Mouse (Mus musculus): Measurements from ENCODE around the gene 4930467E23Rik. TPM values are rescaled to one million over a fixed set of nuclear protein-coding genes. Genes with fewer than 3 reads are reported as not detected.
"Not testable (repeated sequence)": the region's sequence is repeated elsewhere in the genome, so short reads cannot be mapped to it uniquely, and the experiment has no call there.

The 4930467E23Rik gene
- polyA plus RNA-seq, 1 experiment from 2014 or later: not detected

- H3K9ac ChIP-seq (replicated peaks; ENCODE audit: low read depth, low read length); H3K4me3 ChIP-seq (replicated peaks; ENCODE audit: low read length); H3K27ac ChIP-seq (ENCODE audit: low read length); H3K4me1 ChIP-seq (replicated peaks; ENCODE audit: control insufficient read depth, insufficient read depth, low read length); ATAC-seq; H3K9me3 ChIP-seq (ENCODE audit: control insufficient read depth, low read length); H3K27me3 ChIP-seq (replicated peaks; ENCODE audit: control insufficient read depth, insufficient read depth, low read length); H3K4me2 ChIP-seq (ENCODE audit: low read length); H3K36me3 ChIP-seq (ENCODE audit: control insufficient read depth, insufficient read depth): not testable (repeated sequence)
- 94% methylated on average over 3 of the region's 3 CpGs for WGBS
Observed at GRCm38 (mm10) chr8:19717851-19718250, 11.5 kb upstream of the 4930467E23Rik start.

GRCm38 (mm10) chr8:19719513-19719912 lies 9.9 kb upstream of the 4930467E23Rik start:
- H3K36me3 ChIP-seq (ENCODE audit: control insufficient read depth, insufficient read depth); H3K27me3 ChIP-seq (replicated peaks; ENCODE audit: control insufficient read depth, insufficient read depth, low read length); ATAC-seq; H3K4me2 ChIP-seq (ENCODE audit: low read length); H3K4me1 ChIP-seq (replicated peaks; ENCODE audit: control insufficient read depth, insufficient read depth, low read length); H3K9me3 ChIP-seq (ENCODE audit: control insufficient read depth, low read length); H3K27ac ChIP-seq (ENCODE audit: low read length); H3K9ac ChIP-seq (replicated peaks; ENCODE audit: low read depth, low read length); H3K4me3 ChIP-seq (replicated peaks; ENCODE audit: low read length): not testable (repeated sequence)
- WGBS: 70% methylated on average over 3 of the region's 3 CpGs

- H3K27me3 ChIP-seq (replicated peaks; ENCODE audit: control insufficient read depth, insufficient read depth, low read length); ATAC-seq; H3K36me3 ChIP-seq (ENCODE audit: control insufficient read depth, insufficient read depth); H3K4me1 ChIP-seq (replicated peaks; ENCODE audit: control insufficient read depth, insufficient read depth, low read length); H3K27ac ChIP-seq (ENCODE audit: low read length); H3K4me2 ChIP-seq (ENCODE audit: low read length); H3K9me3 ChIP-seq (ENCODE audit: control insufficient read depth, low read length); H3K9ac ChIP-seq (replicated peaks; ENCODE audit: low read depth, low read length); H3K4me3 ChIP-seq (replicated peaks; ENCODE audit: low read length): not testable (repeated sequence)
- WGBS: 63% methylated on average over 2 of the region's 2 CpGs
Observed at GRCm38 (mm10) chr8:19724871-19725270, 4.5 kb upstream of the 4930467E23Rik start.

GRCm38 (mm10) chr8:19751773-19752172 lies 22.4 kb downstream of the 4930467E23Rik start:
- H3K36me3 ChIP-seq (ENCODE audit: control insufficient read depth, insufficient read depth); H3K9ac ChIP-seq (replicated peaks; ENCODE audit: low read depth, low read length); H3K9me3 ChIP-seq (ENCODE audit: control insufficient read depth, low read length); ATAC-seq; H3K4me3 ChIP-seq (replicated peaks; ENCODE audit: low read length); H3K4me2 ChIP-seq (ENCODE audit: low read length); H3K4me1 ChIP-seq (replicated peaks; ENCODE audit: control insufficient read depth, insufficient read depth, low read length); H3K27ac ChIP-seq (ENCODE audit: low read length); H3K27me3 ChIP-seq (replicated peaks; ENCODE audit: control insufficient read depth, insufficient read depth, low read length): not testable (repeated sequence)

DNA sequence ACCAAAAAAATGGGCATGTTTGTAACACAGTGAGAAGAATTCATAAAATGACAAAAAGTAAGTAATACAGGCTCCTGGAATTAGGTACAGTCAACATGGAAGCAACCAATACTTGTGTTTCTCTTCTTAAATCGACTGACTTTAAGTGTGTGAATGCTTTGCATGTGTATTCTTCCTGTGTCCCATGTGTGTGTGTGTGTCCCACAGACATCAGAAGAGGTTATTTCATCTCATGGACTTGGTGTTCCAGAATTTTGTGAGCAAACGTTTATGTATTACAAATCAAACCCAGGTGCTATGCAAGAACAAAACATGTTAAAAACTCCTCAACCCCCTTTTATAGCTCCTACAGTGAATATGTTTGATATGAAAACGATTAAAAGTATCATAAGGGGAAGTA lies 24.8 kb downstream of the 4930467E23Rik start:
- not testable (repeated sequence) for H3K27ac ChIP-seq (ENCODE audit: low read length); H3K4me3 ChIP-seq (replicated peaks; ENCODE audit: low read length); ATAC-seq; H3K36me3 ChIP-seq (ENCODE audit: control insufficient read depth, insufficient read depth); H3K27me3 ChIP-seq (replicated peaks; ENCODE audit: control insufficient read depth, insufficient read depth, low read length); H3K4me1 ChIP-seq (replicated peaks; ENCODE audit: control insufficient read depth, insufficient read depth, low read length); H3K9ac ChIP-seq (replicated peaks; ENCODE audit: low read depth, low read length); H3K9me3 ChIP-seq (ENCODE audit: control insufficient read depth, low read length); H3K4me2 ChIP-seq (ENCODE audit: low read length)
- WGBS: 68% methylated on average over 2 of the region's 3 CpGs

DNA sequence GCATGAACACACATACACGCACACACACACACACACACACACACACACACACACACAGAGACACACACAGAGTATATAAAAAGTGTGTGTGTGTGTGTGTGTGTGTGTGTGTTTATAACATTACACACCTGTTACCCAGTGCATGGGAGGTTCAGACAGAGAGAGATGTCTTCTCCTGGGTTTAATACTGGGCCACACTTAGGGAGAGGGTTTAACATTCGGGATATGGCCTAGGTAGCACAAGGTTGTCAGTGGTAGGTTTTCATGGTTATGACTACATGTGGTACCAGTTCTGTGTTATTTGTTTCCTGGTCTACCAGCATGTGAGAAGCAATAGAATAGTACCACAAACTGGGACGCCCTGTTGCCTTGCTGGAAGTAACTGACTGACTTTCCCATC lies 25.6 kb downstream of the 4930467E23Rik start:
- not testable (repeated sequence) for H3K9me3 ChIP-seq (ENCODE audit: control insufficient read depth, low read length); H3K4me3 ChIP-seq (replicated peaks; ENCODE audit: low read length); H3K9ac ChIP-seq (replicated peaks; ENCODE audit: low read depth, low read length); ATAC-seq; H3K4me2 ChIP-seq (ENCODE audit: low read length); H3K27me3 ChIP-seq (replicated peaks; ENCODE audit: control insufficient read depth, insufficient read depth, low read length); H3K4me1 ChIP-seq (replicated peaks; ENCODE audit: control insufficient read depth, insufficient read depth, low read length); H3K27ac ChIP-seq (ENCODE audit: low read length); H3K36me3 ChIP-seq (ENCODE audit: control insufficient read depth, insufficient read depth)
- WGBS: 80% methylated on average over 3 of the region's 3 CpGs

DNA sequence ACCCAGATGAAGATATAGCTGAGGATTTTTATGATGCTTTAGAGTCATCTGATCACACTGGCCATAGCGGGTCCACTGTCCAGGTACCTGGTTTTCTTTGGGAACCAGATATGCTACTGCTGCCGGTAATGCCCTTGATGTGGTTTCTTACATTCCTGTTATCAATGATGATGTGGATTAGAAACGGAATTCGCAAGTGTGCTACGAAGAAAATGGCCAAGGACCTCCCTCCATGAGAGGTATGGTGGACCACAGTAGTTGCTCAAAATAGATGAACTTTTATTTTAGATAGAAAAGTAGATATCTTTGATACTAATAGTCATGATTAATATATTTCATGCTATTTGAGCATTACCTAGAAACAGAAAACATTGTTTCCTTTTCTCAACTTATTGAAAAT lies 32.3 kb downstream of the 4930467E23Rik start:
- 87% methylated on average over 5 of the region's 5 CpGs for WGBS
- not testable (repeated sequence) for H3K4me3 ChIP-seq (replicated peaks; ENCODE audit: low read length); H3K4me2 ChIP-seq (ENCODE audit: low read length); ATAC-seq; H3K9me3 ChIP-seq (ENCODE audit: control insufficient read depth, low read length); H3K27me3 ChIP-seq (replicated peaks; ENCODE audit: control insufficient read depth, insufficient read depth, low read length); H3K36me3 ChIP-seq (ENCODE audit: control insufficient read depth, insufficient read depth); H3K9ac ChIP-seq (replicated peaks; ENCODE audit: low read depth, low read length); H3K4me1 ChIP-seq (replicated peaks; ENCODE audit: control insufficient read depth, insufficient read depth, low read length); H3K27ac ChIP-seq (ENCODE audit: low read length)

GRCm38 (mm10) chr8:19762860-19763592 lies 33.6 kb downstream of the 4930467E23Rik start:
- H3K9me3 ChIP-seq (ENCODE audit: control insufficient read depth, low read length); H3K27ac ChIP-seq (ENCODE audit: low read length): not testable (repeated sequence)
- 70% methylated on average over 4 of the region's 4 CpGs for WGBS

GRCm38 (mm10) chr8:19765531-19765930 lies 36.2 kb downstream of the 4930467E23Rik start:
- H3K4me1 ChIP-seq (replicated peaks; ENCODE audit: control insufficient read depth, insufficient read depth, low read length); H3K36me3 ChIP-seq (ENCODE audit: control insufficient read depth, insufficient read depth); H3K9me3 ChIP-seq (ENCODE audit: control insufficient read depth, low read length); H3K27ac ChIP-seq (ENCODE audit: low read length); H3K9ac ChIP-seq (replicated peaks; ENCODE audit: low read depth, low read length); H3K27me3 ChIP-seq (replicated peaks; ENCODE audit: control insufficient read depth, insufficient read depth, low read length); H3K4me3 ChIP-seq (replicated peaks; ENCODE audit: low read length); ATAC-seq; H3K4me2 ChIP-seq (ENCODE audit: low read length): not testable (repeated sequence)

More at GRCm38 (mm10) chr8:19762860-19763592, 33.6 kb downstream of the 4930467E23Rik start:
- not testable (repeated sequence) for H3K27me3 ChIP-seq (replicated peaks; ENCODE audit: control insufficient read depth, insufficient read depth, low read length); ATAC-seq; H3K36me3 ChIP-seq (ENCODE audit: control insufficient read depth, insufficient read depth); H3K4me3 ChIP-seq (replicated peaks; ENCODE audit: low read length); H3K4me1 ChIP-seq (replicated peaks; ENCODE audit: control insufficient read depth, insufficient read depth, low read length); H3K9ac ChIP-seq (replicated peaks; ENCODE audit: low read depth, low read length); H3K4me2 ChIP-seq (ENCODE audit: low read length)

GRCm38 (mm10) chr8:19773461-19773860 lies 44.1 kb downstream of the 4930467E23Rik start:
- H3K27me3 ChIP-seq (replicated peaks; ENCODE audit: control insufficient read depth, insufficient read depth, low read length); H3K9me3 ChIP-seq (ENCODE audit: control insufficient read depth, low read length); H3K9ac ChIP-seq (replicated peaks; ENCODE audit: low read depth, low read length); H3K4me1 ChIP-seq (replicated peaks; ENCODE audit: control insufficient read depth, insufficient read depth, low read length); ATAC-seq; H3K4me2 ChIP-seq (ENCODE audit: low read length); H3K27ac ChIP-seq (ENCODE audit: low read length); H3K36me3 ChIP-seq (ENCODE audit: control insufficient read depth, insufficient read depth); H3K4me3 ChIP-seq (replicated peaks; ENCODE audit: low read length): not testable (repeated sequence)
- 88% methylated on average over 4 of the region's 4 CpGs for WGBS

All from forebrain, embryonic 16.5 days (tissue).